Comparison of ENCODE assay signal across 31 mouse cellular contexts in genomic region chr4:49473435-49474100, GRCm38 (mm10). TPM values are rescaled to one million over a fixed set of nuclear protein-coding genes. Genes with fewer than 3 reads are reported as not detected.
A peak's percentile ranks its signal among the peaks of the same experiment; 100 is the strongest.
DNase-seq lines count a peak whose midpoint lies in the region; ATAC-seq and TF ChIP-seq lines count a peak whose summit lies in the region.
"Had no signal": no experiment of that assay in that cellular context is flagged by ENCODE, and none has a peak within 500 bp of the region (broad histone marks: within the 10 kb centered on the region; RNA-seq: fewer than 3 reads in every experiment).

Gene Acnat1 (minus strand): TSS chr4:49473912.

- WGBS in liver, embryonic 11.5 days, result 47% methylated on average over 3 of the region's 3 CpGs
- WGBS in liver, postnatal 0 days (ENCODE audit: insufficient replicate concordance), result 47% methylated on average over 3 of the region's 3 CpGs
- 45% methylated on average over 3 of the region's 3 CpGs for WGBS in liver, embryonic 12.5 days (ENCODE audit: insufficient replicate concordance)

- H3K27me3 ChIP-seq in liver, embryonic 11.5 days (replicated peaks; ENCODE audit: control insufficient read depth, insufficient read depth, low read length), result no peaks in the 10 kb centered on the region
- H3K27me3 ChIP-seq in liver, postnatal 0 days (ENCODE audit: insufficient read depth, low read length), result no peaks in the 10 kb centered on the region
- no peaks in the 10 kb centered on the region for H3K27me3 ChIP-seq in liver, embryonic 12.5 days (replicated peaks)
- H3K27me3 ChIP-seq: embryonic facial prominence, embryonic 13.5 days; forebrain, embryonic 15.5 days; heart, embryonic 13.5 days; limb, embryonic 12.5 days; megakaryocyte, embryonic 14.5 days; midbrain, embryonic 13.5 days had no signal

- no peaks in the 10 kb centered on the region for H3K9me3 ChIP-seq in liver, embryonic 11.5 days (ENCODE audit: control insufficient read depth, low read length)
- H3K9me3 ChIP-seq in liver, postnatal 0 days (ENCODE audit: low read length), result no peaks in the 10 kb centered on the region
- H3K9me3 ChIP-seq in liver, embryonic 12.5 days (replicated peaks), result no peaks in the 10 kb centered on the region
- H3K9me3 ChIP-seq: embryonic facial prominence, embryonic 13.5 days; forebrain, embryonic 15.5 days; heart, embryonic 13.5 days; limb, embryonic 12.5 days; megakaryocyte, embryonic 14.5 days; midbrain, embryonic 13.5 days had no signal

- H3K4me2 ChIP-seq in liver, embryonic 11.5 days, result peak within 1 kb of the TSS; percentile 42
- no peak within 1 kb of the TSS for H3K4me2 ChIP-seq in liver, postnatal 0 days (ENCODE audit: low read depth, low read length)
- peak within 1 kb of the TSS; percentile 53 for H3K4me2 ChIP-seq in liver, embryonic 12.5 days
- H3K4me2 ChIP-seq: embryonic facial prominence, embryonic 13.5 days; forebrain, embryonic 15.5 days; heart, embryonic 13.5 days; hindbrain, embryonic 14.5 days; limb, embryonic 12.5 days; lung, embryonic 14.5 days; midbrain, embryonic 13.5 days had no signal

- DNase-seq in adrenal gland, postnatal 14 days, result no peak
- DNase-seq in adrenal gland, adult 8-10 months, result no peak
- no peak for DNase-seq in liver, embryonic 11.5 days (ENCODE audit: low spot score)
- no peak for DNase-seq in liver, postnatal 0 days
- peak; percentile 76 for DNase-seq in yolk sac, embryonic 10.5 days (ENCODE audit: low spot score)
- DNase-seq in cerebellum, postnatal 25 days, result no peak
- DNase-seq in retina, postnatal 1 day, result no peak
- DNase-seq: adrenal gland, postnatal 10 days; cerebellum, adult 2 months; cerebellum, postnatal 36 days; embryo, embryonic 11 days; gastrocnemius, postnatal 25 days; heart, adult 2 months; layer of hippocampus, postnatal 36 days; lung, embryonic 14.5 days; right cerebral cortex, postnatal 25 days; thymus, postnatal 25 days had no signal

- no peak for TF ChIP-seq EP300 in liver, postnatal 0 days (IDR thresholded peaks at IDR 0.05; ENCODE audit: low read depth)

- no peaks in the 10 kb centered on the region for H3K36me3 ChIP-seq in liver, embryonic 11.5 days (ENCODE audit: control insufficient read depth, insufficient read depth, low read length)
- H3K36me3 ChIP-seq in liver, postnatal 0 days (replicated peaks; ENCODE audit: insufficient read depth, low read length), result no peaks in the 10 kb centered on the region; the same call in 1 of the 2 replicates
- H3K36me3 ChIP-seq in liver, embryonic 12.5 days, result no peaks in the 10 kb centered on the region
- H3K36me3 ChIP-seq: embryonic facial prominence, embryonic 13.5 days; forebrain, embryonic 15.5 days; heart, embryonic 13.5 days; limb, embryonic 12.5 days; midbrain, embryonic 13.5 days had no signal

- no peak for ATAC-seq in liver, embryonic 11.5 days (replicated peaks; ENCODE audit: low FRiP score)
- no peak for ATAC-seq in liver, postnatal 0 days
- ATAC-seq in liver, embryonic 12.5 days, result no peak
- ATAC-seq: activated CD4-positive, CD25-positive, alpha-beta regulatory T cell, adult 4 months; forebrain, embryonic 15.5 days; inflammation-experienced regulatory T-cells, adult 6 months; midbrain, embryonic 13.5 days had no signal

- TF ChIP-seq CTCF in liver, postnatal 0 days (IDR thresholded peaks at IDR 0.05; ENCODE audit: low read depth), result no peak

- H3K27ac ChIP-seq in liver, embryonic 11.5 days (ENCODE audit: low read depth, low read length), result no peak within 1 kb of the TSS
- no peak within 1 kb of the TSS for H3K27ac ChIP-seq in liver, postnatal 0 days (ENCODE audit: low read depth)
- H3K27ac ChIP-seq in liver, embryonic 12.5 days, result peak within 1 kb of the TSS; percentile 69
- H3K27ac ChIP-seq: embryonic facial prominence, embryonic 13.5 days; forebrain, embryonic 15.5 days; heart, adult 2 months; heart, embryonic 13.5 days; hindbrain, embryonic 14.5 days; layer of hippocampus, adult 2 months; limb, embryonic 12.5 days; midbrain, embryonic 13.5 days had no signal

- H3K4me1 ChIP-seq in liver, embryonic 11.5 days (replicated peaks; ENCODE audit: control insufficient read depth, insufficient read depth, low read length), result peaks cover 8% of the 10 kb centered on the region
- peaks cover 14% of the 10 kb centered on the region for H3K4me1 ChIP-seq in liver, postnatal 0 days (ENCODE audit: insufficient read depth)
- H3K4me1 ChIP-seq in liver, embryonic 12.5 days, result peaks cover 58% of the 10 kb centered on the region

- H3K9ac ChIP-seq in liver, embryonic 11.5 days (ENCODE audit: low read depth, low read length), result no peak within 1 kb of the TSS
- H3K9ac ChIP-seq in liver, postnatal 0 days (replicated peaks), result no peak within 1 kb of the TSS
- no peak within 1 kb of the TSS for H3K9ac ChIP-seq in liver, embryonic 12.5 days
- H3K9ac ChIP-seq: embryonic facial prominence, embryonic 13.5 days; forebrain, embryonic 15.5 days; heart, embryonic 13.5 days; hindbrain, embryonic 14.5 days; limb, embryonic 12.5 days; lung, embryonic 14.5 days; midbrain, embryonic 13.5 days had no signal

- no peak within 1 kb of the TSS for H3K4me3 ChIP-seq in liver, embryonic 11.5 days (ENCODE audit: low read depth, low read length)
- no peak within 1 kb of the TSS for H3K4me3 ChIP-seq in liver, postnatal 0 days (ENCODE audit: low read depth, low read length)
- no peak within 1 kb of the TSS for H3K4me3 ChIP-seq in liver, embryonic 12.5 days
- H3K4me3 ChIP-seq: embryonic facial prominence, embryonic 13.5 days; forebrain, embryonic 15.5 days; heart, adult 2 months; heart, embryonic 13.5 days; layer of hippocampus, adult 2 months; limb, embryonic 12.5 days; megakaryocyte, embryonic 14.5 days; midbrain, embryonic 13.5 days had no signal

RNA-seq across cellular contexts. Expression of gene Acnat1, which starts in this region (rescaled TPM):
- total RNA-seq in adrenal gland, postnatal 14 days (2021), result 2.7 and 20.3 TPM in 2 replicates
- total RNA-seq in adrenal gland, adult 8-10 months (2022), result 1 to 10 TPM; 1.5 to 2.5 (median 2.2) TPM
- polyA plus RNA-seq in liver, embryonic 11.5 days (2014; fragmentation: Nextera tagmentation; extraction: Ambion mirVana), result not detected in 2 replicates
- polyA plus RNA-seq in liver, postnatal 0 days (2015; fragmentation: Nextera tagmentation; extraction: Ambion mirVana), result 3.5 and 4.4 TPM in 2 replicates
- 0.18 and 0.37 TPM in 2 replicates for polyA plus RNA-seq in liver, embryonic 12.5 days (2016; fragmentation: Nextera tagmentation; extraction: Ambion mirVana)
- total RNA-seq: gastrocnemius, postnatal 25 days; heart, adult 2 months; heart, postnatal 25 days; layer of hippocampus, adult 2 months had no signal
- polyA plus RNA-seq: activated CD4-positive, CD25-positive, alpha-beta regulatory T cell, adult 4 months; embryonic facial prominence, embryonic 13.5 days; forebrain, embryonic 15.5 days; heart, adult 2 months; heart, embryonic 13.5 days; hindbrain, embryonic 14.5 days; inflammation-experienced regulatory T-cells, adult 6 months; limb, embryonic 12.5 days; midbrain, embryonic 13.5 days; neural tube, embryonic 11.5 days; spleen, adult 2 months had no signal
